In the genomic region with DNA sequence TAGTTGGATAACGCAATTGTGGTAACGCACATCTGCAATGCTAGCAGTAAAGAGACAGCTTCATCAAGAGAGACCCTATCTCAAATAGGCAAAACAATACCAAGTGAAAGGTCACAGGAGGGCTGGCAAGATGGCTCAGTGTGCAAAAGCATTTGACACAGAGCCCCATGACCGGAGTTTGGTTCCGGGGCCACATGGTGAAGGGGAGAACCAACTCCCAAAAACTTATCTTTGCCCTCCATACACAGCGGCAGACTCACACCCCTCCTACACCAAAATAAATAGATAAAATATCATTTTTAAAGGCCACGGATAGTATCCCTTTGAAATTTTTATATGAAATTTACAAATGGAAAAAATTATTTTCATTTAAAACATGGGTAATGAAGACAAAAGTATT, we compare ENCODE assay signal across 21 mouse cellular contexts. TPM values are rescaled to one million over a fixed set of nuclear protein-coding genes. Genes with fewer than 3 reads are reported as not detected.
DNase-seq lines count a peak whose midpoint lies in the region; ATAC-seq and TF ChIP-seq lines count a peak whose summit lies in the region.
"Had no signal": no experiment of that assay in that cellular context is flagged by ENCODE, and none has a peak within 500 bp of the region (broad histone marks: within the 10 kb centered on the region; RNA-seq: fewer than 3 reads in every experiment).

No protein-coding gene starts in this region.

- TF ChIP-seq EP300 in liver, embryonic 14.5 days (IDR thresholded peaks at IDR 0.05; ENCODE audit: low read depth) = peak; percentile 44; the same call in 1 of the 2 replicates

- peak; percentile 84 for ATAC-seq in erythroid progenitor cell, adult 5-6 weeks (replicated peaks; ENCODE audit: low FRiP score, poor library complexity, severe bottlenecking)
- peak; percentile 80 for ATAC-seq in liver, embryonic 14.5 days (ENCODE audit: insufficient read depth)
- peak; percentile 68; the same call in 1 of the 2 replicates for ATAC-seq in megakaryocyte-erythroid progenitor cell, adult 5-6 weeks (replicated peaks; ENCODE audit: low FRiP score, low TSS enrichment, poor library complexity, severe bottlenecking)
- no peak for ATAC-seq in hindbrain, embryonic 16.5 days
- ATAC-seq: forebrain, embryonic 15.5 days; hindbrain, postnatal 0 days had no signal

- H3K27ac ChIP-seq in liver, embryonic 14.5 days = no peak overlapping the region
- no peak overlapping the region for H3K27ac ChIP-seq in hindbrain, embryonic 16.5 days (ENCODE audit: low read depth, low read length)
- H3K27ac ChIP-seq: embryonic facial prominence, embryonic 10.5 days; forebrain, embryonic 15.5 days; heart, embryonic 10.5 days; hindbrain, embryonic 12.5 days; hindbrain, postnatal 0 days had no signal

- no peak overlapping the region for H3K9ac ChIP-seq in liver, embryonic 14.5 days (replicated peaks)
- H3K9ac ChIP-seq in hindbrain, embryonic 16.5 days (ENCODE audit: low read depth, low read length) = no peak overlapping the region
- H3K9ac ChIP-seq: forebrain, embryonic 15.5 days; hindbrain, embryonic 12.5 days had no signal

- H3K9me3 ChIP-seq in liver, embryonic 14.5 days (ENCODE audit: control insufficient read depth, low read length) = no peaks in the 10 kb centered on the region
- no peaks in the 10 kb centered on the region for H3K9me3 ChIP-seq in hindbrain, embryonic 16.5 days (ENCODE audit: control insufficient read depth, low read length)
- H3K9me3 ChIP-seq: embryonic facial prominence, embryonic 10.5 days; forebrain, embryonic 15.5 days; heart, embryonic 10.5 days; hindbrain, embryonic 12.5 days had no signal

- DNase-seq in c-Kit-positive CD71-positive TER-119-negative erythroid progenitor cells, embryonic 14.5 days (ENCODE audit: low read depth) = peak; percentile 29
- peak; percentile 22 to 53 (median 40) for DNase-seq in liver, embryonic 14.5 days (ENCODE audit: low read depth in 3 of 3, low spot score in 3 of 3)
- DNase-seq in embryo, embryonic 9.5 days (ENCODE audit: extremely low spot score) = no peak
- DNase-seq in right cerebral cortex, adult 18-20 months = no peak
- DNase-seq: adrenal gland, postnatal 10 days; cerebellum, adult 18-20 months; cerebellum, adult 9-11 months; cerebellum, postnatal 36 days; gastrocnemius, postnatal 10 days; heart, adult 18-20 months; heart, postnatal 10 days; heart, postnatal 4 days had no signal

- H3K27me3 ChIP-seq in liver, embryonic 14.5 days (ENCODE audit: control insufficient read depth, insufficient read depth, low read length) = no peaks in the 10 kb centered on the region
- no peaks in the 10 kb centered on the region for H3K27me3 ChIP-seq in hindbrain, embryonic 16.5 days (replicated peaks; ENCODE audit: control insufficient read depth, insufficient read depth, low read length)
- H3K27me3 ChIP-seq: forebrain, embryonic 15.5 days; hindbrain, embryonic 12.5 days had no signal

- H3K36me3 ChIP-seq in liver, embryonic 14.5 days (replicated peaks; ENCODE audit: control insufficient read depth, insufficient read depth, low read depth) = peaks cover 17% of the 10 kb centered on the region
- H3K36me3 ChIP-seq in hindbrain, embryonic 16.5 days (ENCODE audit: control insufficient read depth, insufficient read depth, low read length) = 0 out of 2 replicates have a peak, but pooled peaks cover 2% of the 10 kb centered on the region

- no peak for TF ChIP-seq CTCF in liver, embryonic 14.5 days (IDR thresholded peaks at IDR 0.05; ENCODE audit: low read depth)

- H3K4me3 ChIP-seq in liver, embryonic 14.5 days (ENCODE audit: insufficient read depth in 1 of 2, low read depth in 2 of 2, low read length in 2 of 2) = no peak overlapping the region
- H3K4me3 ChIP-seq in hindbrain, embryonic 16.5 days (ENCODE audit: low read length) = no peak overlapping the region
- H3K4me3 ChIP-seq: embryonic facial prominence, embryonic 10.5 days; erythroblast, embryonic 14.5 days; forebrain, embryonic 15.5 days; heart, embryonic 10.5 days; hindbrain, embryonic 12.5 days had no signal

- H3K4me1 ChIP-seq in liver, embryonic 14.5 days (replicated peaks; ENCODE audit: control insufficient read depth in 2 of 2, insufficient read depth in 2 of 2, low read length in 1 of 2) = peaks cover 7 to 11% of the 10 kb centered on the region in 2 experiments
- H3K4me1 ChIP-seq in hindbrain, embryonic 16.5 days (ENCODE audit: control insufficient read depth, insufficient read depth, low read depth, low read length) = no peaks in the 10 kb centered on the region
- H3K4me1 ChIP-seq: embryonic facial prominence, embryonic 10.5 days; forebrain, embryonic 15.5 days; heart, embryonic 10.5 days; hindbrain, embryonic 12.5 days had no signal

- WGBS in liver, embryonic 14.5 days (ENCODE audit: insufficient replicate concordance) = 49% methylated on average over 6 of the region's 6 CpGs
- WGBS in hindbrain, embryonic 16.5 days = 97% methylated on average over 6 of the region's 6 CpGs

- peak overlapping the region; percentile 36 for H3K4me2 ChIP-seq in liver, embryonic 14.5 days (ENCODE audit: low read depth)
- no peak overlapping the region for H3K4me2 ChIP-seq in hindbrain, embryonic 16.5 days (ENCODE audit: low read length)
- H3K4me2 ChIP-seq: forebrain, embryonic 15.5 days; hindbrain, embryonic 12.5 days had no signal

RNA-seq across cellular contexts. Expression of gene Parp12, which starts 43.8 kb away (rescaled TPM):
- total RNA-seq in erythroid progenitor cell, adult 5-6 weeks (2015; ENCODE audit: low replicate concordance) = 17.6 and 21.3 TPM in 2 replicates
- total RNA-seq in erythroid progenitor cell, adult 5-6 weeks (2017; ENCODE audit: low replicate concordance) = 16.9 and 30.9 TPM in 2 replicates
- 3.3 and 4.3 TPM in 2 replicates for polyA plus RNA-seq in liver, embryonic 14.5 days (2012; rRNA removed)
- polyA plus RNA-seq in liver, embryonic 14.5 days (2014; fragmentation: Nextera tagmentation; extraction: Ambion mirVana) = 2.8 and 3.6 TPM in 2 replicates
- total RNA-seq in megakaryocyte-erythroid progenitor cell, adult 5-6 weeks (2014; fragmentation: Nextera tagmentation) = 3.5 and 4.5 TPM in 2 replicates
- 5.6 and 9.1 TPM in 2 replicates for total RNA-seq in megakaryocyte-erythroid progenitor cell, adult 5-6 weeks (2017)
- 2.4 and 3.0 TPM in 2 replicates for polyA plus RNA-seq in hindbrain, embryonic 16.5 days (2015; fragmentation: Nextera tagmentation; extraction: Ambion mirVana)
- polyA plus RNA-seq: erythroblast, embryonic 14.5 days had no signal

RNA-seq across cellular contexts. Expression of gene Kdm7a, which starts 44.6 kb away (rescaled TPM):
- 98.7 and 110 TPM in 2 replicates for total RNA-seq in erythroid progenitor cell, adult 5-6 weeks (2015; ENCODE audit: low replicate concordance)
- 147 and 169 TPM in 2 replicates for total RNA-seq in erythroid progenitor cell, adult 5-6 weeks (2017; ENCODE audit: low replicate concordance)
- polyA plus RNA-seq in liver, embryonic 14.5 days (2012; rRNA removed) = 4.5 and 6.7 TPM in 2 replicates
- 9.1 and 11.1 TPM in 2 replicates for polyA plus RNA-seq in liver, embryonic 14.5 days (2014; fragmentation: Nextera tagmentation; extraction: Ambion mirVana)
- 8.2 and 15.4 TPM in 2 replicates for total RNA-seq in megakaryocyte-erythroid progenitor cell, adult 5-6 weeks (2014; fragmentation: Nextera tagmentation)
- 17.8 and 18.1 TPM in 2 replicates for total RNA-seq in megakaryocyte-erythroid progenitor cell, adult 5-6 weeks (2017)
- 3.3 and 4.5 TPM in 2 replicates for polyA plus RNA-seq in hindbrain, embryonic 16.5 days (2015; fragmentation: Nextera tagmentation; extraction: Ambion mirVana)

Comparison
In these comparisons a context has a peak if more than half of its experiments do, and no peak if none do; other contexts are left out.
1. DNase-seq: peak in c-Kit-positive CD71-positive TER-119-negative erythroid progenitor cells, embryonic 14.5 days (single experiment) and liver, embryonic 14.5 days (3 of 3); none in embryo, embryonic 9.5 days (single experiment) and right cerebral cortex, adult 18-20 months (single experiment).
2. RNA of gene Kdm7a, which starts 44.6 kb away (total RNA-seq): 98.7 to 169 TPM in erythroid progenitor cell, adult 5-6 weeks; 8.2 to 18.1 TPM in megakaryocyte-erythroid progenitor cell, adult 5-6 weeks; every median in the first group is over 4 times any median in the second.